Mouse (Mus musculus) forebrain, embryonic 13.5 days (tissue): ENCODE results near the gene Ndufs6. TPM values are rescaled to one million over a fixed set of nuclear protein-coding genes. Genes with fewer than 3 reads are reported as not detected.

Experiments
- ATAC-seq: fragments of 200-750 bp; cut with Nextera tagmentation; 2 replicates; pipeline ENCODE4 v1.8.0; 2017
- H3K27ac ChIP-seq: fragments of 300-500 bp; sonication (generic); 2 replicates; pipeline ENCODE4 v1.5.1; 2015; ENCODE audit warnings: inconsistent platforms, mild to moderate bottlenecking, moderate library complexity
- H3K27me3 ChIP-seq: fragments of 300-500 bp; sonication (generic); 2 replicates; pipeline ENCODE4 v1.6.1; 2015; ENCODE audit warnings: mild to moderate bottlenecking, inconsistent platforms
- H3K36me3 ChIP-seq: fragments of 300-500 bp; sonication (generic); 2 replicates; pipeline ENCODE4 v1.6.1; 2015; ENCODE audit warnings: mild to moderate bottlenecking, inconsistent platforms; ENCODE audit not compliant: poor library complexity, severe bottlenecking
- H3K4me1 ChIP-seq: fragments of 300-500 bp; sonication (generic); 2 replicates; pipeline ENCODE4 v1.6.1; 2015; ENCODE audit warnings: inconsistent platforms
- H3K4me2 ChIP-seq: fragments of 300-500 bp; sonication (generic); 2 replicates; pipeline ENCODE4 v1.6.1; 2015; ENCODE audit warnings: inconsistent platforms, mild to moderate bottlenecking, moderate library complexity
- H3K4me3 ChIP-seq: fragments of 300-500 bp; sonication (generic); 2 replicates; pipeline ENCODE4 v1.5.1; 2015; ENCODE audit warnings: mild to moderate bottlenecking, inconsistent platforms
- H3K9ac ChIP-seq: fragments of 300-500 bp; sonication (generic); 2 replicates; pipeline ENCODE4 v1.6.1; 2015; ENCODE audit warnings: mild to moderate bottlenecking, inconsistent platforms
- H3K9me3 ChIP-seq: fragments of 300-500 bp; sonication (generic); replicated peaks from 2 replicates; pipeline ENCODE4 v1.6.1; 2016; ENCODE audit warnings: inconsistent platforms
- WGBS: fragments of 180-500 bp; shearing (Covaris S2); methylation state at CpG from one replicate; pipeline ENCODE4 v1.1.7; 2015; 5-methylcytosine and 5-hydroxymethylcytosine counted together
- polyA plus RNA-seq: library from polyadenylated mRNA; unstranded; fragments of >200 nt; fragmentation: Nextera tagmentation; extraction: Ambion mirVana; gene quantifications from 2 replicates; pipeline ENCODE4 v1.2.1, GENCODE M21; 2015

Ndufs6 gene
- polyA plus RNA-seq, 1 experiment from 2014 or later, result 392 TPM

- WGBS, result 77% methylated on average over 9 of the region's 9 CpGs
- no peaks in the 10 kb centered on the region for H3K9me3 ChIP-seq
- ATAC-seq, result no peak
Observed at GRCm38 (mm10) chr13:73345102-73345890, 17.0 kb upstream of the Ndufs6 start.

GRCm38 (mm10) chr13:73336753-73337152, 8.4 kb upstream of the Ndufs6 start:
- no peak for ATAC-seq
- peaks cover 9% of the 10 kb centered on the region for H3K4me1 ChIP-seq
- 37% methylated on average over 7 of the region's 7 CpGs for WGBS
- no peak overlapping the region for H3K27ac ChIP-seq
- no peaks in the 10 kb centered on the region for H3K9me3 ChIP-seq
- no peaks in the 10 kb centered on the region for H3K27me3 ChIP-seq
- H3K9ac ChIP-seq, result no peak overlapping the region
- no peak overlapping the region for H3K4me2 ChIP-seq
- H3K36me3 ChIP-seq, result no peaks in the 10 kb centered on the region
- no peak overlapping the region for H3K4me3 ChIP-seq

More at GRCm38 (mm10) chr13:73345102-73345890, 17.0 kb upstream of the Ndufs6 start:
- no peaks in the 10 kb centered on the region for H3K36me3 ChIP-seq
- no peaks in the 10 kb centered on the region for H3K4me1 ChIP-seq
- H3K9ac ChIP-seq, result no peak overlapping the region
- H3K27ac ChIP-seq, result no peak overlapping the region
- H3K4me3 ChIP-seq, result no peak overlapping the region
- no peaks in the 10 kb centered on the region for H3K27me3 ChIP-seq
- H3K4me2 ChIP-seq, result no peak overlapping the region

- H3K4me2 ChIP-seq, result peak overlapping the region; percentile 98
- peak overlapping the region; percentile 90 for H3K4me3 ChIP-seq
- H3K27ac ChIP-seq, result no peak overlapping the region
- 70% methylated on average over 3 of the region's 3 CpGs for WGBS
- H3K4me1 ChIP-seq, result peaks cover 28% of the 10 kb centered on the region
- no peaks in the 10 kb centered on the region for H3K27me3 ChIP-seq
- no peaks in the 10 kb centered on the region for H3K36me3 ChIP-seq
- peak overlapping the region; percentile 87 for H3K9ac ChIP-seq
- ATAC-seq, result no peak
- no peaks in the 10 kb centered on the region for H3K9me3 ChIP-seq
Observed at GRCm38 (mm10) chr13:73331736-73332135, 3.4 kb upstream of the Ndufs6 start.

GRCm38 (mm10) chr13:73330844-73331501, 2.6 kb upstream of the Ndufs6 start:
- H3K27me3 ChIP-seq, result no peaks in the 10 kb centered on the region

DNA sequence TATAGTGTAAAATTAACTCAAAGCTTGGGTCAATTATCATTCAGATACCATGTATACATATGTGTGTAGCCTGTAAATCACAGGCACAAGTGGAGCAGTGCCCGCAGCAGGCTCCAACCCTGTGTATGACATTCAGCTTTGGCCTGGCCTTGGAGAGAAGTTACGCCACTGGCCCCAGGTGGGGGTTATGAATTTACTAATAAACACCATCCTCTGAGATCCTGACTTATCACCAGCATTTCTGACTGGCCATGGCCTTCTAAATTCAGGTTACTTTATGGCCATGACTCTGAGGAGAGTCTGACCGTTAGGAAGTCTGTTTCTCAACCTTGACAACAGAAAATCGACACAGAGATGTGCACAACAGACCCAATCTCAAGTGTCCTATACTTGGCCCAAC, 4.9 kb downstream of the Ndufs6 start:
- no peak overlapping the region for H3K9ac ChIP-seq
- peaks cover 11% of the 10 kb centered on the region; the same call in 1 of the 2 replicates for H3K4me1 ChIP-seq
- H3K27me3 ChIP-seq, result no peaks in the 10 kb centered on the region
- no peak for ATAC-seq
- H3K36me3 ChIP-seq, result peaks cover 67% of the 10 kb centered on the region
- no peak overlapping the region for H3K4me3 ChIP-seq
- no peak overlapping the region for H3K4me2 ChIP-seq
- no peak overlapping the region for H3K27ac ChIP-seq
- 95% methylated on average over 4 of the region's 4 CpGs for WGBS
- no peaks in the 10 kb centered on the region; the same call in 1 of the 2 replicates for H3K9me3 ChIP-seq

More at GRCm38 (mm10) chr13:73330844-73331501, 2.6 kb upstream of the Ndufs6 start:
- Histone ChIP-seq H3K9ac (peak overlapping the region; percentile 87), H3K4me3 (peak overlapping the region; percentile 90), H3K9me3 (no peaks in the 10 kb centered on the region), H3K36me3 (peaks cover 7% of the 10 kb centered on the region; the same call in 1 of the 2 replicates), H3K27ac (peak overlapping the region; percentile 75), H3K4me1 (peaks cover 29% of the 10 kb centered on the region), H3K4me2 (peak overlapping the region; percentile 98)
- under 1% methylated on average over 40 of the region's 42 CpGs for WGBS
- ATAC-seq, result peak; percentile 94

DNA sequence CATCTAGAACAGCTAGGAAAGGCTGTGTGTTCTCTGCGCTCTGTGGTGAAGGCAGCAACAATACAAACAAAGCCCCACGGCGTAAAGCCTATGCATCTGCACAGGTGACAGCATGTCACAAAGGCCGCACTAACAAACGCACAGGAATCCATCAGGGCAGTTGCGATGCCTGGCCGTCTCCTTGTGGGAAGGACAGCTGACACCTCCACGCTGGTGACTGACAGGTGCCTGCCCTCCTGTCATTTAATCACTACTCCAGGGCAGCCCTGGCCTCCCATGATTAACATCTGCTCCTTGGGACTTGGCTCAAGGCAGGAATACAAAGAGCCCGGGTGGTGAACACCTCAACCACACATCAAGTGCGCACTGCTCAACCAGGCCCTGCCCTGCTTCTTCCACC, 5.7 kb downstream of the Ndufs6 start:
- Histone ChIP-seq H3K9me3 (peaks cover under 1% of the 10 kb centered on the region; the same call in 1 of the 2 replicates), H3K4me3 (no peak overlapping the region), H3K27me3 (no peaks in the 10 kb centered on the region), H3K27ac (no peak overlapping the region), H3K9ac (no peak overlapping the region), H3K4me1 (peaks cover 8% of the 10 kb centered on the region; the same call in 1 of the 2 replicates), H3K36me3 (peaks cover 75% of the 10 kb centered on the region), H3K4me2 (no peak overlapping the region)
- WGBS, result 91% methylated on average over 10 of the region's 10 CpGs
- no peak for ATAC-seq

- 95% methylated on average over 4 of the region's 4 CpGs for WGBS
- Histone ChIP-seq H3K27ac (no peak overlapping the region), H3K9me3 (peaks cover 4% of the 10 kb centered on the region), H3K27me3 (no peaks in the 10 kb centered on the region), H3K9ac (no peak overlapping the region), H3K4me3 (no peak overlapping the region), H3K4me2 (no peak overlapping the region), H3K4me1 (no peaks in the 10 kb centered on the region), H3K36me3 (peaks cover 79% of the 10 kb centered on the region)
- no peak for ATAC-seq
Observed at GRCm38 (mm10) chr13:73320048-73320447, 8.3 kb downstream of the Ndufs6 start.

- no peak overlapping the region for H3K9ac ChIP-seq
- H3K4me3 ChIP-seq, result no peak overlapping the region
- H3K4me2 ChIP-seq, result no peak overlapping the region
- no peak overlapping the region for H3K27ac ChIP-seq
- ATAC-seq, result peak; percentile 58; the same call in 1 of the 2 replicates
- 19% methylated on average over 8 of the region's 8 CpGs for WGBS
- H3K27me3 ChIP-seq, result 0 out of 2 replicates have a peak, but pooled peaks cover 5% of the 10 kb centered on the region
- H3K4me1 ChIP-seq, result peaks cover 14% of the 10 kb centered on the region
- H3K36me3 ChIP-seq, result peaks cover 3% of the 10 kb centered on the region; the same call in 1 of the 2 replicates
- no peaks in the 10 kb centered on the region for H3K9me3 ChIP-seq
Observed at GRCm38 (mm10) chr13:73310183-73310929, 18.0 kb downstream of the Ndufs6 start.

GRCm38 (mm10) chr13:73306430-73306829, 21.9 kb downstream of the Ndufs6 start:
- no peaks in the 10 kb centered on the region for H3K9me3 ChIP-seq
- H3K36me3 ChIP-seq, result no peaks in the 10 kb centered on the region
- WGBS, result 35% methylated on average over 4 of the region's 4 CpGs
- H3K4me2 ChIP-seq, result no peak overlapping the region
- no peak overlapping the region for H3K4me3 ChIP-seq
- no peak; the same call in 1 of the 2 replicates for ATAC-seq
- no peak overlapping the region for H3K9ac ChIP-seq
- 0 out of 2 replicates have a peak overlapping the region, but pooled peaks have one; percentile 1 for H3K27ac ChIP-seq
- peaks cover 18% of the 10 kb centered on the region for H3K4me1 ChIP-seq
- 0 out of 2 replicates have a peak, but pooled peaks cover 5% of the 10 kb centered on the region for H3K27me3 ChIP-seq

DNA sequence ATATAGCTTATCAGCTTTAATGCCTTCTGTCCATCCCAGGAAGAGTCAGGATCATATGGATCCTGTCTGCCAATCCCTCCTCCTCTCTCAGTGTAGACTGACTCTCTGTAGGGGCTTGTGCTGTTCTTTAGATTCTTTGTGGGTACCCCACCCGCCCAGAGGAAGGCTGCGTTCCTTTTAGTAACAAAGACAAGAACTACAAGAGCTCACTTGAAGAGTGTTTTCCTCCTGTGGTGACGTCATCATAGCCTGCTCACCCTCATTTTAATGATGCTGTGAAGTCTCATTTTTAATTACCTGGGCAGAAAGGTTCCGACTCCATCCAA, 22.3 kb downstream of the Ndufs6 start:
- Histone ChIP-seq H3K4me2 (0 out of 2 replicates have a peak overlapping the region, but pooled peaks have one; percentile 2), H3K36me3 (no peaks in the 10 kb centered on the region), H3K4me1 (peaks cover 18% of the 10 kb centered on the region), H3K9ac (no peak overlapping the region), H3K9me3 (no peaks in the 10 kb centered on the region), H3K27me3 (0 out of 2 replicates have a peak, but pooled peaks cover 5% of the 10 kb centered on the region), H3K4me3 (no peak overlapping the region), H3K27ac (peak overlapping the region; percentile 36; the same call in 1 of the 2 replicates)
- 18% methylated on average over 4 of the region's 4 CpGs for WGBS
- peak; percentile 9; the same call in 1 of the 2 replicates for ATAC-seq

DNA sequence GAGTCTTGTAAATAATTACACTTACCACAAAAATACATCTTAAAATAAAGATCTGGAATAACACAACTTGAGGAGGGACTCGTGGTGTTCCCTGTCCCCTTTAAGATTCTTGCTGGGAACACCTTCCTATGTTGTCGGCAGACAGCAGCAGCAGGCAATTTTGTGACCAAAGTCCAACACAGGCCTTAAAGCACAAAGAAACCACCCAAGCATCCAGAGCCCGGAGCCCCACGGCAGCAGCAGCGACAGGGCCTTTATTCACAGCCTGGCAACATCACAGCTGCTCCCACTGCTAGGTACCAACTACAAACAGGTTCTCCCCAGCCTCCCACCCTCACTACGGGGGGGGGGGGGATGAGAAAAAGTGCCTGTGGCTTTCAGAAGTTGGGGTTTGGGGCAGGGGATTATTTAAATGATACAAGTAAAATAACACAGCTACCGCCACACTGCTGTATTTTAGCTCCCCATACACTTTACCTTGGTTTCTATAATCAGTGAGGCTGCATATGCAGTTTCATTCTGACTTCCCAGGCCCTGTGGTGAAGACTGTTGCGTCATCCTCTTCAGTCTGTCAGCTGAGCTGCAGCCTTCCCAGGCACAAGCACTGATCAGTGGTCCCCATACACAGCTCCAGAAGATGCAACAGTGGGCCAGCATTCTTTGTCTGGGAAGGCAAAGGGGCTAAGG, 22.8 kb downstream of the Ndufs6 start:
- peak; percentile 65; the same call in 1 of the 2 replicates for ATAC-seq
- Histone ChIP-seq H3K4me2 (0 out of 2 replicates have a peak overlapping the region, but pooled peaks have one; percentile 2), H3K4me3 (no peak overlapping the region), H3K9ac (no peak overlapping the region), H3K27me3 (0 out of 2 replicates have a peak, but pooled peaks cover 5% of the 10 kb centered on the region), H3K36me3 (no peaks in the 10 kb centered on the region), H3K9me3 (no peaks in the 10 kb centered on the region), H3K27ac (peak overlapping the region; percentile 36; the same call in 1 of the 2 replicates), H3K4me1 (peaks cover 18% of the 10 kb centered on the region)
- WGBS, result 13% methylated on average over 8 of the region's 8 CpGs
